In the genomic region with DNA sequence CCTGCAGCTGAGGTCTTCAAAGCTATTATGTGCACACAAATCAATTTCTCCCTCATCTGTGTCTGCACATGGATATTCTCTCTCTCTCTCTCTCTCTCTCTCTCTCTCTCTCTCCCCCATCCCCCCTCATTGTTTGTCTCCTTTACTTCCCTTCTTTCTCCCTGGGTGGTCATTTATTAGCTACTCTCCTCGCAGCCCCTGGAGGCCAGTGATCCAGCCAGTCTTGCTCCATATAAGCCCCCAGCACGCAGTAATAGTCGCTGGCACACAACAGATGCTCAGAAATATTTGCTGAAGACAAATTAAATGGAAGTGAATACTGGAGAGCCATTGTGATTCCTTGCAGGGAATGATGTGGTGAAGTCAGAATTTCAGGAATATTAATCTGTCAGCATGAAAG, we compare ENCODE assay signal across 12 mouse cellular contexts. TPM values are rescaled to one million over a fixed set of nuclear protein-coding genes. Genes with fewer than 3 reads are reported as not detected.
DNase-seq lines count a peak whose midpoint lies in the region; ATAC-seq and TF ChIP-seq lines count a peak whose summit lies in the region.
"Had no signal": no experiment of that assay in that cellular context is flagged by ENCODE, and none has a peak within 500 bp of the region (broad histone marks: within the 10 kb centered on the region; RNA-seq: fewer than 3 reads in every experiment).

No protein-coding gene starts in this region.

- WGBS in kidney, embryonic 15.5 days: 21% methylated on average over 3 of the region's 3 CpGs
- WGBS in limb, embryonic 14.5 days: 11% methylated on average over 3 of the region's 3 CpGs

- no peak overlapping the region for H3K9ac ChIP-seq in kidney, embryonic 15.5 days
- H3K9ac ChIP-seq in limb, embryonic 14.5 days (ENCODE audit: low read depth, low read length, severe bottlenecking): no peak overlapping the region

- H3K36me3 ChIP-seq in kidney, embryonic 15.5 days: peaks cover 10% of the 10 kb centered on the region
- no peaks in the 10 kb centered on the region for H3K36me3 ChIP-seq in limb, embryonic 14.5 days (ENCODE audit: control insufficient read depth, insufficient read depth, low read length)

- H3K27me3 ChIP-seq in kidney, embryonic 15.5 days: peaks cover 11% of the 10 kb centered on the region
- 0 out of 2 replicates have a peak, but pooled peaks cover 14% of the 10 kb centered on the region for H3K27me3 ChIP-seq in limb, embryonic 14.5 days (ENCODE audit: control insufficient read depth, insufficient read depth, low read length)

- peak overlapping the region; percentile 82 for H3K4me2 ChIP-seq in kidney, embryonic 15.5 days
- peak overlapping the region; percentile 88 for H3K4me2 ChIP-seq in limb, embryonic 14.5 days (replicated peaks; ENCODE audit: low read depth, low read length, severe bottlenecking)

- ATAC-seq in kidney, embryonic 15.5 days (replicated peaks; ENCODE audit: low FRiP score): no peak
- no peak for ATAC-seq in limb, embryonic 14.5 days (ENCODE audit: low FRiP score, low read depth)

- H3K9me3 ChIP-seq in kidney, embryonic 15.5 days (replicated peaks): no peaks in the 10 kb centered on the region
- no peaks in the 10 kb centered on the region for H3K9me3 ChIP-seq in limb, embryonic 14.5 days (ENCODE audit: control insufficient read depth, low read length)

- TF ChIP-seq POLR2A in limb, embryonic 14.5 days (IDR thresholded peaks at IDR 0.05; ENCODE audit: borderline replicate concordance, extremely low read depth, insufficient read depth, insufficient read length): no peak

- H3K4me3 ChIP-seq in kidney, embryonic 15.5 days (replicated peaks): peak overlapping the region; percentile 61
- no peak overlapping the region for H3K4me3 ChIP-seq in limb, embryonic 14.5 days (replicated peaks; ENCODE audit: low read length)

- DNase-seq in embryo, embryonic 10.5 days (ENCODE audit: low spot score): peak; percentile 26
- DNase-seq in embryo, embryonic 11 days: no peak
- DNase-seq in kidney, adult 11 months: no peak
- no peak for DNase-seq in limb, embryonic 14.5 days (ENCODE audit: low spot score)
- peak; percentile 30 for DNase-seq in retina, embryonic 14.5 days (ENCODE audit: low spot score)
- DNase-seq in spleen, adult 18-20 months: no peak
- no peak for DNase-seq in left cerebral cortex, adult 11 months (ENCODE audit: low spot score)
- DNase-seq: adrenal gland, postnatal 36 days; cerebellum, adult 11-12 months; gastrocnemius, postnatal 36 days; kidney, postnatal 25 days had no signal

- peaks cover 64% of the 10 kb centered on the region for H3K4me1 ChIP-seq in kidney, embryonic 15.5 days
- peaks cover 22% of the 10 kb centered on the region; the same call in 1 of the 2 replicates for H3K4me1 ChIP-seq in limb, embryonic 14.5 days (ENCODE audit: control insufficient read depth, insufficient read depth, low read length)

- H3K27ac ChIP-seq in kidney, embryonic 15.5 days: peak overlapping the region; percentile 37; the same call in 1 of the 2 replicates
- no peak overlapping the region for H3K27ac ChIP-seq in limb, embryonic 14.5 days (replicated peaks; ENCODE audit: low read depth, low read length)

RNA-seq across cellular contexts. Expression of a gene that starts 2.2 kb away (rescaled TPM):
- 29.7 and 31.0 TPM in 2 replicates for polyA plus RNA-seq in kidney, embryonic 15.5 days (2015; fragmentation: Nextera tagmentation; extraction: Ambion mirVana)
- 30.8 and 37.7 TPM in 2 replicates for polyA plus RNA-seq in limb, embryonic 14.5 days (2012; rRNA removed)
- polyA plus RNA-seq in limb, embryonic 14.5 days (2014; fragmentation: Nextera tagmentation; extraction: Ambion mirVana): 31.2 and 36.5 TPM in 2 replicates

Comparison
In these comparisons a context has a peak if more than half of its experiments do, and no peak if none do; other contexts are left out.
1. DNase-seq: peak in embryo, embryonic 10.5 days (single experiment) and retina, embryonic 14.5 days (single experiment); none in embryo, embryonic 11 days (single experiment), kidney, adult 11 months (single experiment), limb, embryonic 14.5 days (single experiment), spleen, adult 18-20 months (0 of 2) and left cerebral cortex, adult 11 months (single experiment).